Mouse (Mus musculus) heart, adult 9 months (tissue): ENCODE results near the gene Slc38a2.
A peak's percentile ranks its signal among the peaks of the same experiment; 100 is the strongest.

Experiments used
- DNase-seq, 2 experiments: peaks; one replicate each; pipeline ENCODE4 v3.0.0; 2022; ENCODE audit warnings: low spot score in 2 of 2

Gene Slc38a2

GRCm38 (mm10) chr15:96696486-96697284 lies 2.8 kb downstream of the Slc38a2 start:
- DNase-seq: no peak

- DNase-seq: peak; percentile 59 to 62
Observed at GRCm38 (mm10) chr15:96695455-96696421, 3.8 kb downstream of the Slc38a2 start.

- DNase-seq: no peak
Observed at GRCm38 (mm10) chr15:96694988-96695387, 4.5 kb downstream of the Slc38a2 start.

- DNase-seq: peak in 1 of 2 experiments; percentile 45
Observed at GRCm38 (mm10) chr15:96693688-96694087, 5.8 kb downstream of the Slc38a2 start.

GRCm38 (mm10) chr15:96692401-96692800 lies 7.1 kb downstream of the Slc38a2 start:
- DNase-seq: no peak

GRCm38 (mm10) chr15:96691381-96691780 lies 8.1 kb downstream of the Slc38a2 start:
- DNase-seq: no peak

- DNase-seq: no peak
Observed at GRCm38 (mm10) chr15:96690829-96691228, 8.7 kb downstream of the Slc38a2 start.

- no peak for DNase-seq
Observed at GRCm38 (mm10) chr15:96689919-96690318, 9.6 kb downstream of the Slc38a2 start.

- no peak for DNase-seq
Observed at GRCm38 (mm10) chr15:96688784-96689318, 10.7 kb downstream of the Slc38a2 start.

- no peak for DNase-seq
Observed at GRCm38 (mm10) chr15:96688036-96688435, 11.5 kb downstream of the Slc38a2 start.

- no peak for DNase-seq
Observed at GRCm38 (mm10) chr15:96687366-96687765, 12.2 kb downstream of the Slc38a2 start.

GRCm38 (mm10) chr15:96686201-96687159 lies 13.1 kb downstream of the Slc38a2 start:
- DNase-seq: no peak

- no peak for DNase-seq
Observed at GRCm38 (mm10) chr15:96685273-96685672, 14.3 kb downstream of the Slc38a2 start.

GRCm38 (mm10) chr15:96684132-96684830 lies 15.2 kb downstream of the Slc38a2 start:
- DNase-seq: no peak

GRCm38 (mm10) chr15:96678871-96679773 lies 20.4 kb downstream of the Slc38a2 start:
- no peak for DNase-seq

- DNase-seq: no peak
Observed at GRCm38 (mm10) chr15:96676518-96676917, 23.0 kb downstream of the Slc38a2 start.

GRCm38 (mm10) chr15:96675744-96676143 lies 23.8 kb downstream of the Slc38a2 start:
- DNase-seq: no peak

- no peak for DNase-seq
Observed at GRCm38 (mm10) chr15:96675055-96675454, 24.5 kb downstream of the Slc38a2 start.

GRCm38 (mm10) chr15:96674089-96674488 lies 25.4 kb downstream of the Slc38a2 start:
- DNase-seq: no peak
